ENCODE assay signal across 13 mouse cellular contexts in genomic region chr2:166619906-166620490, GRCm38 (mm10).
DNase-seq lines count a peak whose midpoint lies in the region; ATAC-seq and TF ChIP-seq lines count a peak whose summit lies in the region.
"Had no signal": no experiment of that assay in that cellular context is flagged by ENCODE, and none has a peak within 500 bp of the region (broad histone marks: within the 10 kb centered on the region; RNA-seq: fewer than 3 reads in every experiment).

No protein-coding gene starts in this region.

- H3K27me3 ChIP-seq in heart, postnatal 0 days (ENCODE audit: control insufficient read depth, insufficient read depth, low read length), result no peaks in the 10 kb centered on the region
- H3K27me3 ChIP-seq in liver, postnatal 0 days (ENCODE audit: insufficient read depth, low read length), result no peaks in the 10 kb centered on the region
- H3K27me3 ChIP-seq: heart, embryonic 13.5 days; midbrain, embryonic 15.5 days had no signal

- H3K36me3 ChIP-seq in heart, postnatal 0 days (replicated peaks; ENCODE audit: control insufficient read depth, insufficient read depth, low read length), result no peaks in the 10 kb centered on the region
- peaks cover 6% of the 10 kb centered on the region; the same call in 1 of the 2 replicates for H3K36me3 ChIP-seq in liver, postnatal 0 days (replicated peaks; ENCODE audit: insufficient read depth, low read length)
- H3K36me3 ChIP-seq: midbrain, embryonic 15.5 days had no signal

- intact Hi-C loops in left cerebral cortex, postnatal 25 days (cut with DNase I), result no loop called here
- intact Hi-C loops in left cerebral cortex, adult 2 months (cut with DNase I), result no loop called here

- TF ChIP-seq EP300 in heart, postnatal 0 days (IDR thresholded peaks at IDR 0.05; ENCODE audit: low read depth), result no peak
- TF ChIP-seq EP300 in liver, postnatal 0 days (IDR thresholded peaks at IDR 0.05; ENCODE audit: low read depth), result no peak

- 49% methylated on average over 10 of the region's 10 CpGs for WGBS in heart, postnatal 0 days
- 36% methylated on average over 9 of the region's 10 CpGs for WGBS in liver, postnatal 0 days (ENCODE audit: insufficient replicate concordance)

- H3K27ac ChIP-seq in heart, postnatal 0 days (ENCODE audit: low read depth), result peak overlapping the region; percentile 47; the same call in 1 of the 2 replicates
- H3K27ac ChIP-seq in liver, postnatal 0 days (ENCODE audit: low read depth), result 0 out of 2 replicates have a peak overlapping the region, but pooled peaks have one; percentile 25
- no peak overlapping the region for H3K27ac ChIP-seq in left cerebral cortex, adult 2 months
- H3K27ac ChIP-seq: heart, embryonic 13.5 days; midbrain, embryonic 15.5 days had no signal

- H3K9ac ChIP-seq in heart, postnatal 0 days (replicated peaks; ENCODE audit: low read depth, low read length), result no peak overlapping the region
- H3K9ac ChIP-seq in liver, postnatal 0 days (replicated peaks), result no peak overlapping the region
- H3K9ac ChIP-seq: heart, embryonic 13.5 days; midbrain, embryonic 15.5 days had no signal

- no peak for TF ChIP-seq CTCF in heart, postnatal 0 days (IDR thresholded peaks at IDR 0.05; ENCODE audit: low read depth)
- TF ChIP-seq CTCF in liver, postnatal 0 days (IDR thresholded peaks at IDR 0.05; ENCODE audit: low read depth), result no peak
- no peak for TF ChIP-seq CTCF in left cerebral cortex, adult 2 months (IDR thresholded peaks at IDR 0.05)

- no peak overlapping the region for H3K4me2 ChIP-seq in heart, postnatal 0 days (ENCODE audit: low read depth, low read length)
- no peak overlapping the region for H3K4me2 ChIP-seq in liver, postnatal 0 days (ENCODE audit: low read depth, low read length)
- H3K4me2 ChIP-seq: heart, embryonic 13.5 days; midbrain, embryonic 15.5 days had no signal

- ATAC-seq in heart, postnatal 0 days (ENCODE audit: insufficient read depth, low read depth), result no peak
- no peak for ATAC-seq in liver, postnatal 0 days
- peak; percentile 41 for ATAC-seq in CD4-positive, CD25-positive, alpha-beta regulatory T cell, adult 4 months
- ATAC-seq in common myeloid progenitor, adult 5-6 weeks (replicated peaks; ENCODE audit: low read depth, poor library complexity, severe bottlenecking), result peak; percentile 40
- ATAC-seq: midbrain, embryonic 15.5 days had no signal

- H3K4me3 ChIP-seq in heart, postnatal 0 days (ENCODE audit: low read depth, low read length), result no peak overlapping the region
- no peak overlapping the region for H3K4me3 ChIP-seq in liver, postnatal 0 days (ENCODE audit: low read depth, low read length)
- H3K4me3 ChIP-seq in left cerebral cortex, adult 2 months, result no peak overlapping the region
- H3K4me3 ChIP-seq: heart, embryonic 13.5 days; midbrain, embryonic 15.5 days had no signal

- no peaks in the 10 kb centered on the region for H3K9me3 ChIP-seq in heart, postnatal 0 days (replicated peaks; ENCODE audit: control insufficient read depth, low read length)
- H3K9me3 ChIP-seq in liver, postnatal 0 days (ENCODE audit: low read length), result no peaks in the 10 kb centered on the region
- H3K9me3 ChIP-seq: heart, embryonic 13.5 days; midbrain, embryonic 15.5 days had no signal

- H3K4me1 ChIP-seq in heart, postnatal 0 days (ENCODE audit: control insufficient read depth, insufficient read depth), result peaks cover 12% of the 10 kb centered on the region; the same call in 1 of the 2 replicates
- peaks cover 15% of the 10 kb centered on the region for H3K4me1 ChIP-seq in liver, postnatal 0 days (ENCODE audit: insufficient read depth)

- no peak for DNase-seq in heart, postnatal 0 days (ENCODE audit: low spot score)
- no peak for DNase-seq in heart, adult 9 months (ENCODE audit: low spot score in 2 of 2)
- DNase-seq in liver, postnatal 0 days, result no peak
- DNase-seq in liver, result no peak
- DNase-seq in left cerebral cortex, postnatal 25 days (ENCODE audit: low spot score in 2 of 2), result no peak
- DNase-seq in left cerebral cortex, adult 2 months (ENCODE audit: extremely low spot score in 1 of 2, low spot score in 2 of 2), result no peak
- DNase-seq: adrenal gland, postnatal 14 days; cerebellum, postnatal 36 days; kidney, adult 8-10 months had no signal

Comparison
In these comparisons a context has a peak if more than half of its experiments do, and no peak if none do; other contexts are left out.
1. ATAC-seq: peak in CD4-positive, CD25-positive, alpha-beta regulatory T cell, adult 4 months (single experiment) and common myeloid progenitor, adult 5-6 weeks (single experiment); none in heart, postnatal 0 days (single experiment) and liver, postnatal 0 days (single experiment).